Mouse (Mus musculus) spleen, adult 2 months (tissue): ENCODE data around the gene Ehf. TPM values are rescaled to one million over a fixed set of nuclear protein-coding genes. Genes with fewer than 3 reads are reported as not detected.

ENCODE experiments used
- DNase-seq, 2 experiments: peaks; one replicate each; pipeline versions ENCODE4 v3.0.0 to v3.0.0-alpha.2; 2012 to 2021; ENCODE audit warnings: low spot score in 2 of 2, low read depth in 1 of 2
- H3K27ac ChIP-seq: fragments of 200-500 bp; 2 replicates; pipeline ENCODE4 v1.5.1; 2012; ENCODE audit warnings: low read length, inconsistent platforms; ENCODE audit not compliant: insufficient read depth
- H3K27me3 ChIP-seq: fragments of 200-500 bp; 2 replicates; pipeline ENCODE4 v1.6.1; 2012; ENCODE audit warnings: mild to moderate bottlenecking, moderate library complexity, low read length, inconsistent platforms; ENCODE audit not compliant: control insufficient read depth, insufficient read depth
- H3K36me3 ChIP-seq: fragments of 200-500 bp; 2 replicates; pipeline ENCODE4 v1.6.1; 2012; ENCODE audit warnings: mild to moderate bottlenecking, low read length, inconsistent platforms; ENCODE audit not compliant: control insufficient read depth, insufficient read depth
- H3K4me1 ChIP-seq: fragments of 200-500 bp; 2 replicates; pipeline ENCODE4 v1.6.1; 2011; ENCODE audit warnings: inconsistent platforms; ENCODE audit not compliant: control insufficient read depth, insufficient read depth, insufficient read length
- H3K4me3 ChIP-seq: fragments of 200-500 bp; 2 replicates; pipeline ENCODE4 v1.5.1; 2011; ENCODE audit warnings: mild to moderate bottlenecking, inconsistent platforms; ENCODE audit not compliant: insufficient read depth, insufficient read length; ENCODE audit errors: extremely low read depth
- CTCF ChIP-seq: fragments of 200-500 bp; IDR thresholded peaks from 2 replicates; pipeline ENCODE4 v1.5.1; 2011; ENCODE audit warnings: mild to moderate bottlenecking, inconsistent platforms; ENCODE audit not compliant: insufficient read depth, insufficient read length, insufficient replicate concordance; ENCODE audit errors: extremely low read depth
- POLR2A ChIP-seq: fragments of 200-500 bp; IDR thresholded peaks from 2 replicates; pipeline ENCODE4 v1.6.1; 2011; ENCODE audit warnings: low read depth, low read length, inconsistent platforms
- WGBS: fragments of 180-500 bp; shearing (Covaris S2); methylation state at CpG from one replicate; pipeline ENCODE4 v1.1.7; 2018; 5-methylcytosine and 5-hydroxymethylcytosine counted together
- polyA plus RNA-seq: library from polyadenylated mRNA; depleted of rRNA; stranded (reverse); fragments of >200 nt; gene quantifications from 2 replicates; pipeline ENCODE4 v1.2.3, GENCODE M21; 2012

The Ehf gene
- polyA plus RNA-seq, 1 experiment = 3.2 TPM

DNA sequence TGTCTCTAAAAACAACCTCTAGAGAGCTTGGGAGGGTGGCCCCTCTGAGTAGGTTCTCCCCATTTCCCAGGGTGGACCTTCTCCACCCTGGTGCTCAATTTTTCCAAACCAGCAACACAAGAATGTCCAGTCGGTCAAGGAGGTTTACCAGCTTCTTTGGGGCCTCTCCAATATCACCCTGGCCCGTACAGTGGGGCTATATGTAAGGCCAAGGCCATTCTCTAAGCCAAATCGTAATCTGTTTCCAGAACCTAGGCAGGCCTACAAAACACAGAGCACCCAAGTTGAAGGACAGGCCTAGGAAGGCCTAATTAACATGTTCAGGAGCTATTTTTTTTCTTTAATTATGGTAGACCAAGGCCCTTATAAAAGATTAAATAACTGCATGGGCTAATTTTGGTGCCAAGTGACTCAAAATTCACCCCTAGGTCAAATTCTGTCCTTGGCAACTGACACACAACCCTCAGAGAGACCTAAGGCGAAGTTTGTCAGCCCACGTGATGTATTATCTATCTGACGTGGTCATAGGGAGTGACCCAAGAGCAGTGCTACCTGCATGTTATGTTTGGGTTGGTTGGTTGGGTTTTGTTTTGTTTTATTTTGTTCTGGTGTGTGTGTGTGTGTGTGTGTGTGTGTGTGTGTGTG is 27.6 kb downstream of the Ehf start:
- 81% methylated on average over 6 of the region's 6 CpGs for whole genome bisulfite sequencing
- Histone ChIP-seq H3K27ac (no peak overlapping the region), H3K36me3 (no peaks in the 10 kb centered on the region), H3K27me3 (no peaks in the 10 kb centered on the region), H3K4me3 (no peak overlapping the region), H3K4me1 (no peaks in the 10 kb centered on the region)
- no peak for DNase-seq
- TF ChIP-seq CTCF (no peak), POLR2A (no peak)

DNA sequence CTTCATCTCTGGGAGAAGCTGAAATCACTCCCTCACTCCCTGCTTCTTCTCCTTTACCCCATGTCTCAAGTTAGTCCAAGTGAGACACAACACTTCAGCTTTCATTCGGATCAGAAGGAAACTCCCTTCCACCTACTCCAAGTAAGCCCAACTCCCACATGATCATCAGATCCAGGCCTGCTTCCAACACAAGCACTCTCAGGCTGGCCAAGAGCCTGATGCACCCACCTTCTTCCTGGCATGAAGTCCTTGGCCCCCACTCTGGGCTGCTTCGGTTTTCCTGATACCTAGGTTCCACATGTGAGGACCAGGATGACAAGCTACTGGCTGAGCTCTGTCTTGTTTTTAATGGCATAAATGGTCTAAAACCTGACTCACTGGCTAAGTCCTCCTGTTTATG is 28.3 kb downstream of the Ehf start:
- 80% methylated on average over 2 of the region's 2 CpGs for WGBS
- H3K27me3 ChIP-seq = no peaks in the 10 kb centered on the region
- H3K27ac ChIP-seq = no peak overlapping the region
- H3K4me1 ChIP-seq = no peaks in the 10 kb centered on the region
- DNase-seq = no peak
- H3K36me3 ChIP-seq = no peaks in the 10 kb centered on the region
- H3K4me3 ChIP-seq = no peak overlapping the region
- TF ChIP-seq POLR2A (no peak), CTCF (no peak)

DNA sequence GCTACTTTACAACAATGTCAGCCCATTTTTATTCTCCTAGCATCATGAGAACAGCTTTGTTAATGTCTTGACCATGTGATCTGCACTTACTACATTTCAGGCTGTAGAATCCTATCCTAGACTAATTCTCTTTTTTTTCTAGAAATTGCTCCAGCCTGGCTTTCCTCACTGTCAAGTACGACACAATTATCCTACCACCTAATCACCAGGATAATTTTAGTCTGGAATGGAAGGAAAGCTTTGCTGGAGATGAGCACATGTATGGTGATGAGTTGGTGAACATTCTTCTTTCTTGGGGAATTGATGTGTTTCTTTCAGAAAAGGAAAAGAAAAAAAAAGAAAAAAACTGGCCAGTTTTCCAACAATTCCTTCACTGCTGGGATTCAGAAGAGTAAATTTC is 28.8 kb downstream of the Ehf start:
- no peak overlapping the region for H3K4me3 ChIP-seq
- DNase-seq = no peak
- no peaks in the 10 kb centered on the region for H3K4me1 ChIP-seq
- no peaks in the 10 kb centered on the region for H3K36me3 ChIP-seq
- TF ChIP-seq POLR2A (no peak), CTCF (no peak)
- WGBS = 84% methylated on average over 1 of the region's 1 CpGs
- H3K27ac ChIP-seq = no peak overlapping the region
- no peaks in the 10 kb centered on the region for H3K27me3 ChIP-seq

DNA sequence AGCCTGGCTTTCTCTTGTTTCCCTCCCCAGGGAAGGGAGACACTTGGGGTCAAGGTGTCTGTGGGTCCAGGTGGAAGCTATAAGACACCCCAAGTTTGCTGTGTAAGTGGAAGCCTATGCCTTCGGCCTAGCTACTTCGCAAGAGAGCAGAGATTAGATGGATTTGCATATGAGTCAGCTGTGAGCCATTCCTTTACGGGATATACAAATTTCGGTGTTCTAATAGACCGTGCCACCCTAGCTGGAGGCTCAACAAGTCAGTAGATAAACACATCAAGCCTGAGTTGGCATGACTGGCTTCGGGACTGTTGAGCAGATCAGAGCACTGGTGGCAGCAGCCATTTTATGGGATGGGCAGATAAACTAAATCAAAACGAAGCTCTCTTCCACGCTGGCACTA is 31.6 kb downstream of the Ehf start:
- Histone ChIP-seq H3K4me3 (no peak overlapping the region), H3K27me3 (no peaks in the 10 kb centered on the region), H3K27ac (no peak overlapping the region), H3K4me1 (no peaks in the 10 kb centered on the region), H3K36me3 (no peaks in the 10 kb centered on the region)
- no peak for DNase-seq
- TF ChIP-seq CTCF = no peak
- TF ChIP-seq POLR2A = no peak
- WGBS = 88% methylated on average over 8 of the region's 8 CpGs

DNA sequence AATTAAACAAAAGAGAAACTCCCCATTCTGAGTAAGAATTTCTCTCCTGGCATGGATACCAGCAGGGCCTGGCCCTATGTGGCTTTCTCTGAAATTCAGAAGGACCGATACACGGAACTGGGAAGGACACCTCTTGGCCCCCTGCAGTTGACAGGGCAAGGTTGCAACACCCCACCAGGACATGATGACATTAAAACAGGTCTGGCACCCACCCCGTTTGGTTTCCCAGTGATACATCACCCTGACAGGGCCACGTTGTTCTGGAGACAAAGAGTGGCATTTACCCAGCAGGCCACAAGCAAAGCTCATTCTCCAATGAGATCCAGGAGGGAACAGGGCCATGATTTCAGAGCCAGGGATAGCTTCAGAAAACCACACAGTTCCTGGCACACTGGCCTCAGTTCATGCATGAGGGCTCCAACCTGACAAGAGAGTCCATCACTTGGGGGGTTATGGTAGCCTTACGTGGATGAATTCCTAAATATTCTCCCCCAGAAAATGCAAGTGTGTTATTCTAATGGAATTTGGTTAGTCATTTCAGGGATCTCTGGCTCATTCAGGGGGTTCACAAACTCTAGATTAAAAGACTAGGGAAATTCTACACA is 32.4 kb downstream of the Ehf start:
- 90% methylated on average over 5 of the region's 5 CpGs for WGBS
- H3K27ac ChIP-seq = no peak overlapping the region
- no peak for DNase-seq
- H3K27me3 ChIP-seq = no peaks in the 10 kb centered on the region
- H3K36me3 ChIP-seq = no peaks in the 10 kb centered on the region
- no peak overlapping the region for H3K4me3 ChIP-seq
- TF ChIP-seq CTCF = no peak
- TF ChIP-seq POLR2A = no peak
- H3K4me1 ChIP-seq = no peaks in the 10 kb centered on the region

DNA sequence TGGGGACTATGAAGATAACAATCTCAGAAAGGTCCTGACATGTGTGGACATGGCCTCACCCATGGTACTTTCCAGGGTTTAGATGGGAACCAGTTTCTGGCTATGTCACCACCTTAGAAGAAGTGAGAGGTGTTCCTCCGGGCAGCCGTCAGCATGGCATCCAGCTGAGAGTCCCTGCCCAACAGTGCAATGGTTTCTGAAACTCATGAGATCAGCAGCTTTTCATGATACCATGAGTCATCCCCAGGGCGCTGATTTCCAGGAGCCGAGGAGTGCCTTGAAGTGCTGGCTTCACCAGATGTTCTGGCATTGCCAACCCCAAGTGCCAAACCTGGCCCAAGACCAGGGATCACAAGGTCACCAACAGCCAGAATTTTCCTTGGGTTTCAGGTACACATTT is 64.0 kb downstream of the Ehf start:
- Histone ChIP-seq H3K4me1 (no peaks in the 10 kb centered on the region), H3K27me3 (no peaks in the 10 kb centered on the region), H3K36me3 (no peaks in the 10 kb centered on the region), H3K4me3 (no peak overlapping the region), H3K27ac (no peak overlapping the region)
- DNase-seq = no peak
- TF ChIP-seq CTCF = no peak
- no peak for TF ChIP-seq POLR2A
- WGBS = 90% methylated on average over 4 of the region's 4 CpGs

DNA sequence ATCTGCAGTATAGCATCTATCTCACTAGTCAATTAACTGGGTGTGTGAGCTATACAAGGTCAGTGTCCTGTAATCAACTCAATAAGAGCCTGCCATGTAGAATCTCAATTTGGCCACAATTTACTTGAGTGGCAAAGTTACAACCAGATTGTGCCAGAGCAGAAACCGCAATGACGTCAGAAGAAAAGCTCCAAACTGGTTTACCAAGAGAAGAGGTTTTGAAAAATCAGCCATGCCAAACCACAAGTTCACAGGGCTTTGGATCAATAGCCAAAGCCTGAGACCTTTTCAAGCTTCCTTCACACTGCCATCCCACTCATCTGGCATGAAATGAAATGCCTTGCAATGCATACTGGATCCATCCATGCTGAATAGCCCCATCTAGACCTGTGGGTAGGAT is 76.3 kb downstream of the Ehf start:
- no peak overlapping the region for H3K27ac ChIP-seq
- H3K4me3 ChIP-seq = no peak overlapping the region
- no peaks in the 10 kb centered on the region for H3K36me3 ChIP-seq
- H3K4me1 ChIP-seq = no peaks in the 10 kb centered on the region
- no peaks in the 10 kb centered on the region for H3K27me3 ChIP-seq
- 91% methylated on average over 2 of the region's 2 CpGs for WGBS
- TF ChIP-seq CTCF (no peak), POLR2A (no peak)
- DNase-seq = no peak

DNA sequence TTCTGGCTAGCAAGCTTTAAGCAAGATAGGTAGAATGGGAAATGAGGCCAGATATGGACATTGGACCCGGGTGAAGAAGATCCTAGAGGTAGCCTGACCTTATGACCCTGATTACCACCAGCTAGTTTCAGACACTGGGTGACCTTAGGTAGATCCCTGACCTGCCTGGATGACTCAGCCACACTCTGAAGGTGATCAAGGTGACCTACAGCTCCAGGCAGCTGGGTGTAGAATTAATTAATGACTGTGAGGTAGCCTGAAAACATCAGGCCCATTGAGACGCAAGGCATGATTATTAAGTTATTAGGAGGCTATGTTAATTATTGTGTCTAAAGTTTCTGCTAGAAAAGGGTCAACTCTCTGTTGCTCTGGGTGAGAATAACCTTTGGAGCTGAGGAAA is 82.2 kb downstream of the Ehf start:
- Histone ChIP-seq H3K27me3 (no peaks in the 10 kb centered on the region), H3K4me3 (no peak overlapping the region), H3K4me1 (no peaks in the 10 kb centered on the region), H3K36me3 (no peaks in the 10 kb centered on the region), H3K27ac (no peak overlapping the region)
- DNase-seq = no peak
- WGBS = 89% methylated on average over 2 of the region's 2 CpGs
- TF ChIP-seq CTCF (no peak), POLR2A (no peak)
